Mouse (Mus musculus) stomach, embryonic 15.5 days (tissue): ENCODE data around the gene Mphosph9. TPM values are rescaled to one million over a fixed set of nuclear protein-coding genes. Genes with fewer than 3 reads are reported as not detected.
"Not testable (repeated sequence)": the region's sequence is repeated elsewhere in the genome, so short reads cannot be mapped to it uniquely, and the experiment has no call there.

Experiments
- ATAC-seq: fragments of 200-750 bp; cut with Nextera tagmentation; 2 replicates; pipeline ENCODE4 v1.8.0; 2017; ENCODE audit warnings: low read depth, moderate number of reproducible peaks, moderate TSS enrichment; ENCODE audit not compliant: insufficient read depth, low FRiP score
- H3K27ac ChIP-seq: fragments of 300-500 bp; sonication (generic); 2 replicates; pipeline ENCODE4 v1.5.1; 2015; ENCODE audit warnings: mild to moderate bottlenecking, inconsistent platforms
- H3K27me3 ChIP-seq: fragments of 300-500 bp; sonication (generic); replicated peaks from 2 replicates; pipeline ENCODE4 v1.6.1; 2015; ENCODE audit warnings: inconsistent platforms
- H3K36me3 ChIP-seq: fragments of 300-500 bp; sonication (generic); 2 replicates; pipeline ENCODE4 v1.6.1; 2015; ENCODE audit warnings: inconsistent platforms
- H3K4me1 ChIP-seq: fragments of 300-500 bp; sonication (generic); 2 replicates; pipeline ENCODE4 v1.6.1; 2015; ENCODE audit warnings: inconsistent platforms
- H3K4me2 ChIP-seq: fragments of 300-500 bp; sonication (generic); 2 replicates; pipeline ENCODE4 v1.6.1; 2015; ENCODE audit warnings: mild to moderate bottlenecking, inconsistent platforms
- H3K4me3 ChIP-seq: fragments of 300-500 bp; sonication (generic); replicated peaks from 2 replicates; pipeline ENCODE4 v1.5.1; 2015; ENCODE audit warnings: inconsistent platforms
- H3K9ac ChIP-seq: fragments of 300-500 bp; sonication (generic); 2 replicates; pipeline ENCODE4 v1.6.1; 2015; ENCODE audit warnings: inconsistent platforms
- H3K9me3 ChIP-seq: fragments of 300-500 bp; sonication (generic); 2 replicates; pipeline ENCODE4 v1.6.1; 2016; ENCODE audit warnings: inconsistent platforms
- WGBS: fragments of 180-500 bp; shearing (Covaris S2); methylation state at CpG from one replicate; pipeline ENCODE4 v1.1.7; 2015; 5-methylcytosine and 5-hydroxymethylcytosine counted together
- polyA plus RNA-seq: library from polyadenylated mRNA; unstranded; fragments of >200 nt; fragmentation: Nextera tagmentation; extraction: Ambion mirVana; gene quantifications from 2 replicates; pipeline ENCODE4 v1.2.1, GENCODE M21; 2015

Gene Mphosph9
- 10.4 and 10.8 TPM in 2 replicates for polyA plus RNA-seq

DNA sequence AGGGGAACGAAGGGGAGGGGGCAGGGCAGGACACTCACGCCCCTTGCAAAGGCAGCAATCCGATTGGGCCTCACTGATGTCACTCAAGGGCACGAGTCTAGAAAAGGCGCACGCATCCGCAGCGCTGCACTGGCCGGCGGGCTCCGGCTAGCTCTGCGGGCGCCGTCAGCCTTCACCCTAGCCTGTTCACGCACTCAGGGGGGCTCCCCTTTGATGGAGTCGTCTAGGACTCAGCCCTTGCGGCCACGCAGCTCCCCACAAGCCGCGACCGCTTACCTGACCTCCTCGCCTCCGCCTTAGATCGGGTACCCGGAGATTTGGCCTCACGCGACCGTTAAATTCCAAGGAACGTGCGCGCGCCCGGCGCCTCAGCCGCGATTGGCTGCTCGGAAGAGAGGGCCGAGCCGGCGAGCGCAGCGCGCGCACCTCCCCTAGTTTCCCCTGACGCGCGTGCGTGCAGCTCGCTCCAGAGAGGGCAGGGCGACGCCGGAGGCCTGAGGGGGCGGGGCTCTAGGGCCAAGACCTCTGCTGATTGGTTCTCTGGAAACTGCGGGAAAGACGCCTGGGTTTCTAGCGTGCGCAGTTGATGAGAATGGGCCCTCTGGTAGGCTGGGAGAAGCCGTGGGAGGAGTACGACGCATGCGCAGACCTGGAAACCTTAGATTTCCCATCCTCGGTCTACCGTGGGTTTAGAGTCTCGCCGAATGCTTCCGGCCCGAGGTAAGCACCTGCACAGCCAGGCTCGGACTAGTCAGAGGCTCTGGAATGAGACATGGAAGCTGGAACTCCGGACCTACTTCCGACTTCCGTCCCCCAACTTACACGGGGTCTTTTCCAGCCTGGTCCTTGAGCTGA lies at the start of gene Mphosph9, which contains the start of gene 2810006K23Rik:
TSS of gene Mphosph9 (minus strand) at position 463 of the 855 bp plus-strand sequence.
TSS of gene 2810006K23Rik (plus strand) at position 580 of the 855 bp plus-strand sequence.
- WGBS: under 1% methylated on average over 72 of the region's 72 CpGs
- Histone ChIP-seq H3K4me1 (peaks cover 11% of the 10 kb centered on the region), H3K9ac (peak within 1 kb of the TSS; percentile 53; the same call in 1 of the 2 replicates), H3K27me3 (no peaks in the 10 kb centered on the region), H3K27ac (peak within 1 kb of the TSS; percentile 93), H3K4me3 (peak within 1 kb of the TSS; percentile 64), H3K36me3 (no peaks in the 10 kb centered on the region), H3K4me2 (peak within 1 kb of the TSS; percentile 81), H3K9me3 (no peaks in the 10 kb centered on the region)
- peak; percentile 98 for ATAC-seq

- Histone ChIP-seq H3K4me2 (no peak overlapping the region), H3K9me3 (no peaks in the 10 kb centered on the region), H3K4me1 (no peaks in the 10 kb centered on the region), H3K27me3 (no peaks in the 10 kb centered on the region), H3K27ac (no peak overlapping the region), H3K4me3 (no peak overlapping the region), H3K36me3 (peaks cover 51% of the 10 kb centered on the region), H3K9ac (no peak overlapping the region)
- ATAC-seq: no peak
- 91% methylated on average over 4 of the region's 4 CpGs for WGBS
Measured at GRCm38 (mm10) chr5:124377149-124377548, 49.4 kb upstream of the Mphosph9 start.

- ATAC-seq: no peak
- no peaks in the 10 kb centered on the region for H3K4me1 ChIP-seq
- peaks cover 51% of the 10 kb centered on the region for H3K36me3 ChIP-seq
- no peak overlapping the region for H3K4me3 ChIP-seq
- H3K9ac ChIP-seq: no peak overlapping the region
- no peak overlapping the region for H3K27ac ChIP-seq
- H3K27me3 ChIP-seq: no peaks in the 10 kb centered on the region
- WGBS: 96% methylated on average over 1 of the region's 1 CpGs
- H3K4me2 ChIP-seq: no peak overlapping the region
- no peaks in the 10 kb centered on the region for H3K9me3 ChIP-seq
Measured at GRCm38 (mm10) chr5:124376401-124376800, 48.6 kb upstream of the Mphosph9 start.

DNA sequence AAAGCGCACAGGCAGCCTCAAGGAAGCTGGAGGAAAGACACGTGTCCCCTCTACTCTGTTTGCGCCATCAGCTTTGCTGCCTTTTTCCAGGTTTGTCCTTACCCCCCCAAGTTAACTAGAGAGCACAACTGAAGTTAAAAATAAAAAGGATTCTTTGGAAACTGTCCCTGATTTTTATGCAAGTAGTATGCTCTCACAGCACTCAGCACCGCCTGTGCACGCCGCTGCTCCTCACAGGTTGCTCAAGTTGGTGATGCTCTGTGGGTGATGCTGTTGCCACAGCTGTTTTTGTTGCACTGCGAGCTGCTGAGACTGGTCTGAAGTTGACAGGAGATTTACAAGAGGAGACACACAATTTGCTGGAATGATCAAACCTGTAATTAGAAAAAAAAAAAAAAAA lies 46.5 kb upstream of the Mphosph9 start:
- Histone ChIP-seq H3K9ac (no peak overlapping the region), H3K9me3 (no peaks in the 10 kb centered on the region), H3K4me2 (no peak overlapping the region), H3K36me3 (peaks cover 53% of the 10 kb centered on the region), H3K4me1 (no peaks in the 10 kb centered on the region), H3K27me3 (no peaks in the 10 kb centered on the region), H3K27ac (no peak overlapping the region), H3K4me3 (no peak overlapping the region)
- no peak for ATAC-seq
- WGBS: 97% methylated on average over 7 of the region's 7 CpGs

DNA sequence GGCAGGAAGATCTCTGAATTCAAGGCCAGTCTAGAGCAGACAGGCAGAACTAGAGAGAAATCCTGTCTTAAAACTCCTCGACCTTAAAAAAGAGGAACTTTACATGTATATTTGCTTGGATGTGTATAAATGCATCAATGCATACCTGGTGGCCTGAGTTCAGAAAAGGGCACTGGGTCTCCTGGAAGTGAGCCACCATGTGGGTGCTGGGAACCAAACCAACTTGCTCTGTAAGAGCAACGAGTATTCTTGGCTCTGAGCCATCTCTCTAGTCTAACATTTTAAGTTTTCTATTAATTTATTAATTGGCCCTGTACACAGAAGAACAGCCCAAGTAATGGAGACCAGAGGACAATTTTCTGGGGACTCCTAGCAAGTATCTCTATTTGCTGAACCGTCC lies 38.9 kb upstream of the Mphosph9 start:
- WGBS: 70% methylated on average over 3 of the region's 3 CpGs
- H3K9me3 ChIP-seq: no peaks in the 10 kb centered on the region

GRCm38 (mm10) chr5:124365754-124366153 lies 38.0 kb upstream of the Mphosph9 start:
- no peak for ATAC-seq
- Histone ChIP-seq H3K9ac (no peak overlapping the region), H3K27ac (no peak overlapping the region), H3K27me3 (no peaks in the 10 kb centered on the region), H3K9me3 (no peaks in the 10 kb centered on the region), H3K36me3 (peaks cover 10% of the 10 kb centered on the region; the same call in 1 of the 2 replicates), H3K4me3 (no peak overlapping the region), H3K4me2 (no peak overlapping the region), H3K4me1 (no peaks in the 10 kb centered on the region)
- WGBS: 93% methylated on average over 2 of the region's 2 CpGs

More for the DNA sequence above, 38.9 kb upstream of the Mphosph9 start:
- Histone ChIP-seq H3K27me3 (no peaks in the 10 kb centered on the region), H3K27ac (no peak overlapping the region), H3K4me1 (no peaks in the 10 kb centered on the region), H3K9ac (no peak overlapping the region), H3K36me3 (peaks cover 18% of the 10 kb centered on the region), H3K4me3 (no peak overlapping the region), H3K4me2 (no peak overlapping the region)
- ATAC-seq: no peak

GRCm38 (mm10) chr5:124364173-124364918 lies 36.6 kb upstream of the Mphosph9 start:
- Histone ChIP-seq H3K4me2 (no peak overlapping the region), H3K4me3 (no peak overlapping the region), H3K27ac (no peak overlapping the region), H3K9me3 (no peaks in the 10 kb centered on the region), H3K27me3 (no peaks in the 10 kb centered on the region), H3K9ac (no peak overlapping the region), H3K36me3 (no peaks in the 10 kb centered on the region), H3K4me1 (no peaks in the 10 kb centered on the region)
- ATAC-seq: no peak
- 89% methylated on average over 6 of the region's 6 CpGs for WGBS

DNA sequence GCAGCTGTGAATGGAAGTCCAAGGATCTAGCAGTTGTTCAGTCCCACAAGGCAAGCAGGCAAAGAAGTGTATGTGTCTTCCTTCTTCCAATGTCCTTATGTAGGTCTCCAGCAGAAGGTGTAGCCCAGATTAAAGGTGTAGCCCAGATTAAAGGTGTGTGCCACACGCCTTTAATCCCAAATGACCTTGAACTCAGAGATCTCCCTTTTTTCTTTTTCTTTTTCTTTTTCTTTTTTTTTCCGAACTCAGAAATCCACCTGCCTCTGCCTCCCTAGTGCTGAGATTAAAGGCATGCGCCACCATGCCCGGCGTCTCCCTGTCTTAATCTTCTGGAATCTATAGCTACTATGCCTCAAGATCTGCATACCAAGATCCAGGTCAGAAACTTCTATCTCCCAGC lies 35.2 kb upstream of the Mphosph9 start, which contains the start of gene Cdk2ap1:
TSS of gene Cdk2ap1 (minus strand) at position 101 of the 400 bp plus-strand sequence.
- not testable (repeated sequence) for H3K4me3 ChIP-seq, H3K27me3 ChIP-seq, H3K9me3 ChIP-seq, ATAC-seq, H3K27ac ChIP-seq, H3K4me2 ChIP-seq, H3K4me1 ChIP-seq, H3K9ac ChIP-seq, H3K36me3 ChIP-seq
- WGBS: 88% methylated on average over 5 of the region's 5 CpGs

GRCm38 (mm10) chr5:124359641-124360040 lies 31.9 kb upstream of the Mphosph9 start:
- 92% methylated on average over 2 of the region's 2 CpGs for WGBS
- no peak overlapping the region for H3K4me2 ChIP-seq
- H3K9ac ChIP-seq: no peak overlapping the region
- H3K9me3 ChIP-seq: no peaks in the 10 kb centered on the region
- no peaks in the 10 kb centered on the region for H3K4me1 ChIP-seq
- H3K36me3 ChIP-seq: no peaks in the 10 kb centered on the region
- H3K27me3 ChIP-seq: no peaks in the 10 kb centered on the region
- H3K4me3 ChIP-seq: no peak overlapping the region
- ATAC-seq: no peak
- H3K27ac ChIP-seq: no peak overlapping the region

DNA sequence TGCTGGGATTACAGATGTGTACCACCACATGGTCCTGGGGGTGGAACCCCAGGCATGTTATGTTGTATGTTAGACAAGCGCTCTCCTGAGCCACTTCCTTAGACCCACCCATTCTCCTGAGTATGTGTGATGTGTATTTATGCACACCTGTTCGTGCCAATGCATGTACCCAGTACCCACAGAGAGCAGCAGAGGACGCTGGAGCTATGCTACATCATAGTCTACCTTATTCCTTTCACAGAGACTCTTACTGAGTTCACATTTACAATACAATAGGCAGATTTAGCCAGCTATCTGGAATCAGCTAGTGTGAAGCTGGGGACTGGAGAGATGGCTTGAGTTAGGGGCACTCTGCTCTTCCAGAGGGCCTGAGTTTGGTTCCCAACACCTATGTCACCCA lies 28.9 kb upstream of the Mphosph9 start:
- H3K9me3 ChIP-seq: no peaks in the 10 kb centered on the region
- no peak overlapping the region for H3K4me2 ChIP-seq
- H3K9ac ChIP-seq: no peak overlapping the region
- WGBS: 46% methylated on average over 3 of the region's 3 CpGs
- no peaks in the 10 kb centered on the region for H3K36me3 ChIP-seq
- H3K27ac ChIP-seq: no peak overlapping the region
- H3K27me3 ChIP-seq: no peaks in the 10 kb centered on the region
- peaks cover 8% of the 10 kb centered on the region for H3K4me1 ChIP-seq
- no peak overlapping the region for H3K4me3 ChIP-seq
- ATAC-seq: no peak

DNA sequence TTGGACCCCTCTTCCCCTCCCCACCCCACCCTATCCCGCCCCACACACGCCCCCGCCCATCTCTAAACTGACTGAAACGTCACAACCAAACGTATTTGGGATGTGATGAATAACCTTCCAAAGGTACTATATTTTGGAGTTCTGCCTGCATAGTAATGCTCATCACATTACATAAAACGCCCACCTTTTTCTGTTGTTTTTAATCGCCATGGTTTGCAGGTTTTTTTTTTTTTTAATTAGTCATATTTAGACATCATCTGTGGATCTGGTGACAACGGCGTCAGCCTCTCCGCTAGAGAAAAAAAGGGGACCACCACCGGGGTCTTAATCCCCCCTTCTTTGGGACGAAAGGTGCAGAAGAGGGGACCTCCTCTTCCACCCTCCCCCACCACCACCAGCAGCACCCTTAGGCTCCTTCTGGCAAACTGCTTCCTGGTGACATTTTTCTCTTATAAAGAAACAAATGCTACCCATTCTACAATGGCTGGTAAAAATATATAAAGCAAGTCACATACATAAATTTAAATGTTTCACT lies 27.7 kb upstream of the Mphosph9 start:
- H3K9ac ChIP-seq: no peak overlapping the region

More for the DNA sequence above, 27.7 kb upstream of the Mphosph9 start:
- no peak overlapping the region for H3K27ac ChIP-seq
- no peaks in the 10 kb centered on the region for H3K9me3 ChIP-seq
- ATAC-seq: no peak
- WGBS: 4% methylated on average over 12 of the region's 12 CpGs
- H3K27me3 ChIP-seq: no peaks in the 10 kb centered on the region
- H3K36me3 ChIP-seq: no peaks in the 10 kb centered on the region
- peak overlapping the region; percentile 62 for H3K4me2 ChIP-seq
- H3K4me3 ChIP-seq: peak overlapping the region; percentile 96
- H3K4me1 ChIP-seq: peaks cover 20% of the 10 kb centered on the region
